In the genomic region with DNA sequence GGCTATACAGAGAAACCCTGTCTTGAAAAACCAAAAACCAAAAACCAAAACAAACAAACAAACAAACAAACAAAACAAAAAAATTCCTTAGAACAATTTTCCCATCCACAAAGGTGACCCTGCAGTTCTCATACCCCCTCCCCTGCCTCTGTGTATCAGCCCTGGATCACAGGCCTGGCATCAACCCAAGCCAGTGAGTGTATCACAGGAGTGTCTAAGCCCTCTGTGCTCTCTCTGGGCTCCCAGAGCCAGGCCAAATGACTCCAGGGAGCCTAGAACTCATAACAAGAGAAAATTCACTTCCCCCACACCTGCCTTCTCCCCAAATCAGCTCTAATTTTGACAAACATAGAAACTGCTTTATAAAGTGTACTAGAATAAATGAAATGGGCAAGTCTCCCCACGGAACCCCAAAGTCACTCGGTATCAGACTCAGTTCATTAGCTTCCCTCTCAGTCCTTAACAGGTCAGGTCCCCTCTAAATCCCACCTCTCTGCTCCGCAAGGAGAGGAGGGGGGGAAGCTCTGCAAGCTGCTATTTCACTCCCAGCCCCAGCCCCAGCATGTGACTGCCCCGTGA, we compare ENCODE assay signal across 10 mouse cellular contexts.
DNase-seq lines count a peak whose midpoint lies in the region; ATAC-seq lines count a peak whose summit lies in the region.
"Had no signal": no experiment of that assay in that cellular context is flagged by ENCODE, and none has a peak within 500 bp of the region (broad histone marks: within the 10 kb centered on the region; RNA-seq: fewer than 3 reads in every experiment).

No protein-coding gene starts in this region.

- peak overlapping the region; percentile 37 for H3K27ac ChIP-seq in heart, embryonic 16.5 days (ENCODE audit: low read length)
- H3K27ac ChIP-seq in midbrain, embryonic 14.5 days (replicated peaks; ENCODE audit: low read depth, low read length), result no peak overlapping the region; the same call in 1 of the 2 replicates
- H3K27ac ChIP-seq in midbrain, embryonic 15.5 days, result no peak overlapping the region
- H3K27ac ChIP-seq in limb, embryonic 10.5 days, result peak overlapping the region; percentile 12
- H3K27ac ChIP-seq: left cerebral cortex, adult 2 months had no signal

- no peak overlapping the region for H3K4me3 ChIP-seq in heart, embryonic 16.5 days (ENCODE audit: low read length)
- H3K4me3 ChIP-seq in midbrain, embryonic 14.5 days (replicated peaks; ENCODE audit: low read depth, low read length), result no peak overlapping the region
- H3K4me3 ChIP-seq in midbrain, embryonic 15.5 days, result no peak overlapping the region
- no peak overlapping the region for H3K4me3 ChIP-seq in limb, embryonic 10.5 days
- H3K4me3 ChIP-seq: left cerebral cortex, adult 2 months had no signal

- H3K36me3 ChIP-seq in heart, embryonic 16.5 days (ENCODE audit: control insufficient read depth, insufficient read depth), result no peaks in the 10 kb centered on the region
- H3K36me3 ChIP-seq in midbrain, embryonic 14.5 days (ENCODE audit: control insufficient read depth, insufficient read depth, low read length), result no peaks in the 10 kb centered on the region
- H3K36me3 ChIP-seq in midbrain, embryonic 15.5 days (replicated peaks), result 0 out of 2 replicates have a peak, but pooled peaks cover 3% of the 10 kb centered on the region
- H3K36me3 ChIP-seq in limb, embryonic 10.5 days, result no peaks in the 10 kb centered on the region

- H3K27me3 ChIP-seq in heart, embryonic 16.5 days (ENCODE audit: control insufficient read depth, insufficient read depth, low read length), result no peaks in the 10 kb centered on the region
- H3K27me3 ChIP-seq in midbrain, embryonic 14.5 days (ENCODE audit: control insufficient read depth, insufficient read depth, low read length), result 0 out of 2 replicates have a peak, but pooled peaks cover 14% of the 10 kb centered on the region
- 0 out of 2 replicates have a peak, but pooled peaks cover 7% of the 10 kb centered on the region for H3K27me3 ChIP-seq in midbrain, embryonic 15.5 days (replicated peaks)
- H3K27me3 ChIP-seq in limb, embryonic 10.5 days (ENCODE audit: low read depth, poor library complexity, severe bottlenecking), result peaks cover 12% of the 10 kb centered on the region; the same call in 1 of the 2 replicates

- ATAC-seq in heart, embryonic 16.5 days (replicated peaks; ENCODE audit: extremely low read depth, insufficient read depth, low FRiP score), result peak; percentile 82; the same call in 1 of the 2 replicates
- ATAC-seq in midbrain, embryonic 14.5 days (ENCODE audit: low FRiP score, low TSS enrichment), result no peak
- no peak for ATAC-seq in midbrain, embryonic 15.5 days (replicated peaks)

- DNase-seq in adrenal gland, postnatal 14 days, result peak; percentile 21
- no peak for DNase-seq in adrenal gland, postnatal 4 days (ENCODE audit: low spot score in 2 of 2)
- no peak for DNase-seq in heart, postnatal 10 days
- DNase-seq in midbrain, embryonic 14.5 days, result peak; percentile 56
- DNase-seq in limb, embryonic 10.5 days (ENCODE audit: low spot score), result no peak
- no peak for DNase-seq in c-Kit-positive CD71-positive TER-119-positive erythroid progenitor cells, embryonic 14.5 days (ENCODE audit: low spot score)
- DNase-seq: thymus, adult 2 months had no signal

- peak overlapping the region; percentile 27; the same call in 1 of the 2 replicates for H3K4me2 ChIP-seq in heart, embryonic 16.5 days (ENCODE audit: low read depth, low read length)
- no peak overlapping the region for H3K4me2 ChIP-seq in midbrain, embryonic 14.5 days (ENCODE audit: low read length)
- no peak overlapping the region for H3K4me2 ChIP-seq in midbrain, embryonic 15.5 days

- intact Hi-C loops in heart, postnatal 10 days (cut with DNase I), result loop anchor here (5.0 kb wide), 1 partner anchor 110 kb away; no protein-coding TSS in a partner anchor

- H3K9ac ChIP-seq in heart, embryonic 16.5 days (ENCODE audit: low read length), result peak overlapping the region; percentile 23; the same call in 1 of the 2 replicates
- H3K9ac ChIP-seq in midbrain, embryonic 14.5 days (replicated peaks; ENCODE audit: low read length), result no peak overlapping the region
- no peak overlapping the region for H3K9ac ChIP-seq in midbrain, embryonic 15.5 days

- WGBS in heart, embryonic 16.5 days, result 36% methylated on average over 4 of the region's 4 CpGs
- 30% methylated on average over 4 of the region's 4 CpGs for WGBS in midbrain, embryonic 14.5 days
- 39% methylated on average over 4 of the region's 4 CpGs for WGBS in midbrain, embryonic 15.5 days
- 41% methylated on average over 4 of the region's 4 CpGs for WGBS in limb, embryonic 10.5 days

- H3K9me3 ChIP-seq in heart, embryonic 16.5 days (replicated peaks; ENCODE audit: control insufficient read depth, low read length), result no peaks in the 10 kb centered on the region
- no peaks in the 10 kb centered on the region for H3K9me3 ChIP-seq in midbrain, embryonic 14.5 days (ENCODE audit: control insufficient read depth, low read length)
- no peaks in the 10 kb centered on the region for H3K9me3 ChIP-seq in midbrain, embryonic 15.5 days
- H3K9me3 ChIP-seq in limb, embryonic 10.5 days (replicated peaks), result no peaks in the 10 kb centered on the region

- peaks cover 30% of the 10 kb centered on the region for H3K4me1 ChIP-seq in heart, embryonic 16.5 days (ENCODE audit: control insufficient read depth, insufficient read depth, low read length)
- peaks cover 63% of the 10 kb centered on the region for H3K4me1 ChIP-seq in midbrain, embryonic 14.5 days (ENCODE audit: control insufficient read depth, insufficient read depth, low read length)
- peaks cover 64% of the 10 kb centered on the region for H3K4me1 ChIP-seq in midbrain, embryonic 15.5 days
- peaks cover 69% of the 10 kb centered on the region for H3K4me1 ChIP-seq in limb, embryonic 10.5 days

Comparison
In these comparisons a context has a peak if more than half of its experiments do, and no peak if none do; other contexts are left out.
1. DNase-seq: peak in adrenal gland, postnatal 14 days (single experiment) and midbrain, embryonic 14.5 days (single experiment); none in adrenal gland, postnatal 4 days (0 of 2), heart, postnatal 10 days (0 of 2), limb, embryonic 10.5 days (single experiment) and c-Kit-positive CD71-positive TER-119-positive erythroid progenitor cells, embryonic 14.5 days (single experiment).
2. H3K27ac ChIP-seq: peak in heart, embryonic 16.5 days (single experiment) and limb, embryonic 10.5 days (single experiment); none in midbrain, embryonic 14.5 days (single experiment) and midbrain, embryonic 15.5 days (single experiment).